Comparison of ENCODE assay signal across 14 mouse cellular contexts in genomic region chr15:101311087-101311770, GRCm38 (mm10). TPM values are rescaled to one million over a fixed set of nuclear protein-coding genes. Genes with fewer than 3 reads are reported as not detected.
DNase-seq lines count a peak whose midpoint lies in the region; ATAC-seq lines count a peak whose summit lies in the region.
"Had no signal": no experiment of that assay in that cellular context is flagged by ENCODE, and none has a peak within 500 bp of the region (broad histone marks: within the 10 kb centered on the region; RNA-seq: fewer than 3 reads in every experiment).

No protein-coding gene starts in this region.

- no peak for DNase-seq in frontal cortex, postnatal 10 days (ENCODE audit: low spot score in 2 of 2)
- DNase-seq in left cerebral cortex, adult 18-20 months (ENCODE audit: low spot score in 2 of 2): peak; percentile 41
- no peak for DNase-seq in left cerebral cortex, postnatal 4 days
- DNase-seq in brain, adult 2 months (ENCODE audit: low read depth, low spot score): peak; percentile 93
- DNase-seq in left cerebral cortex, postnatal 25 days (ENCODE audit: low spot score in 2 of 2): peak; percentile 47 to 85
- no peak for DNase-seq in urinary bladder, adult 18-20 months (ENCODE audit: low spot score in 2 of 2)
- DNase-seq in spleen, postnatal 4 days (ENCODE audit: low spot score in 2 of 2): no peak
- DNase-seq: adrenal gland, adult 8-10 months; kidney, adult 9 months; spleen, adult 18-20 months had no signal

- peak; percentile 76 for ATAC-seq in frontal cortex, adult (ENCODE audit: low TSS enrichment)
- ATAC-seq: forebrain, embryonic 15.5 days had no signal

- intact Hi-C loops in left cerebral cortex, postnatal 4 days (cut with DNase I): no loop called here
- intact Hi-C loops in left cerebral cortex, postnatal 25 days (cut with DNase I): loop anchor here (2.0 to 5.0 kb wide), 2 partner anchors 72 to 89 kb away; partner anchors contain the start of gene Grasp

RNA-seq across cellular contexts. Expression of gene 6030408B16Rik, which starts 18.2 kb away (rescaled TPM):
- total RNA-seq in left cerebral cortex, adult 18-20 months (2021): under 1 TPM; 0.40 to 0.42 TPM
- total RNA-seq in left cerebral cortex, postnatal 4 days (2021): under 1 TPM in 1 of 2 experiments, not detected in 1; 0.56 TPM
- not detected for total RNA-seq in left cerebral cortex, postnatal 25 days (2021)
- total RNA-seq: common myeloid progenitor, adult 5-6 weeks; liver, adult 2 months had no signal

RNA-seq across cellular contexts. Expression of gene Atg101, which starts 27.2 kb away (rescaled TPM):
- total RNA-seq in left cerebral cortex, adult 18-20 months (2021): 10 to 100 TPM; 45.5 to 53.6 TPM
- total RNA-seq in left cerebral cortex, postnatal 4 days (2021): 10 to 100 TPM; 36.5 to 37.1 TPM
- total RNA-seq in left cerebral cortex, postnatal 25 days (2021): 10 to 100 TPM; 40.3 to 43.6 TPM

RNA-seq across cellular contexts. Expression of gene Nr4a1, which starts 57.2 kb away (rescaled TPM):
- total RNA-seq in left cerebral cortex, adult 18-20 months (2021): 100 to 1,000 TPM; 171 to 181 TPM
- total RNA-seq in left cerebral cortex, postnatal 4 days (2021): 10 to 100 TPM; 20.1 to 22.6 TPM
- 100 to 1,000 TPM; 111 to 133 TPM for total RNA-seq in left cerebral cortex, postnatal 25 days (2021)

RNA-seq across cellular contexts. Expression of gene Krt80, which starts 58.7 kb away (rescaled TPM):
- 1 to 10 TPM; 2.2 to 3.3 TPM for total RNA-seq in left cerebral cortex, adult 18-20 months (2021)
- under 1 TPM; 0.46 to 0.60 TPM for total RNA-seq in left cerebral cortex, postnatal 4 days (2021)
- 1 to 10 TPM; 2.2 to 2.4 TPM for total RNA-seq in left cerebral cortex, postnatal 25 days (2021)

Comparison
In these comparisons a context has a peak if more than half of its experiments do, and no peak if none do; other contexts are left out.
1. DNase-seq: peak in left cerebral cortex, adult 18-20 months (2 of 2), brain, adult 2 months (single experiment) and left cerebral cortex, postnatal 25 days (2 of 2); none in frontal cortex, postnatal 10 days (0 of 2), left cerebral cortex, postnatal 4 days (single experiment), urinary bladder, adult 18-20 months (0 of 2) and spleen, postnatal 4 days (0 of 2).
2. RNA of gene Nr4a1, which starts 57.2 kb away (total RNA-seq): 171 to 181 TPM in left cerebral cortex, adult 18-20 months and 111 to 133 TPM in left cerebral cortex, postnatal 25 days; 20.1 to 22.6 TPM in left cerebral cortex, postnatal 4 days; every median in the first group is over 4 times any median in the second.